In the genomic region with DNA sequence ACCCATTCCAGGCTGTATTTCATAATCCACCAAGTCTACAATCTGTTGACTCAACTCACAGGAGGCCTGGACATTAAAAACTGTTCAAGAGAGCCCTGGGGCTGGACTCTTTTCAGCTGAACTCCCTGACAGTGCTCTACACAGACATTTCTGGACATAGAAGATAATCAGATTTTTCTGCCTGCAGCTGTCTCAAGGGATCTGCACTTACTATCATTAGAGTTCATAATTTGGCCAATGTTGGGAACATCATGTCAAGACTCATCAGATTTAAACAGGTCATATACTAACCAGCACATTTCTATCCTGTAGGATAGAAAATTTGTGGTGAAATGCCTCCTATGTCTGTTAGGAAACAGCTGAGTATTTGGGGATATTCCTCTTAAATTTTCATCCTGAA, we compare ENCODE assay signal across 16 mouse cellular contexts.
"Had no signal": no experiment of that assay in that cellular context is flagged by ENCODE, and none has a peak within 500 bp of the region (broad histone marks: within the 10 kb centered on the region; RNA-seq: fewer than 3 reads in every experiment).

No protein-coding gene starts in this region.

- DNase-seq: heart, postnatal 10 days; heart, postnatal 14 days; heart, postnatal 36 days; heart, postnatal 4 days; kidney, adult 11 months; kidney, adult 18-20 months; kidney, adult 2 months; kidney, adult 8-10 months; kidney, adult 9 months; kidney, postnatal 10 days; kidney, postnatal 14 days; kidney, postnatal 25 days; kidney, postnatal 36 days; kidney, postnatal 4 days; layer of hippocampus, adult 9-11 months; layer of hippocampus, postnatal 36 days had no signal
